Mouse (Mus musculus) megakaryocyte-erythroid progenitor cell, adult 5-6 weeks (primary cell): ENCODE data around the gene Ank3. TPM values are rescaled to one million over a fixed set of nuclear protein-coding genes. Genes with fewer than 3 reads are reported as not detected.

ENCODE experiments used
- ATAC-seq: replicated peaks from 2 replicates; pipeline ENCODE4 v1.8.0; 2016; ENCODE audit warnings: mild to moderate bottlenecking, inconsistent platforms; ENCODE audit not compliant: severe bottlenecking, poor library complexity, low FRiP score, low TSS enrichment
- total RNA-seq, 2 experiments: library from RNA; stranded (forward) in 1 of 2; stranded (reverse) in 1 of 2; fragments of 200-1000, 215-1000 nt in 1 of 2; fragments of >200 nt in 1 of 2; fragmentation: Nextera tagmentation in 1 of 2; gene quantifications; 2 replicates each; pipeline ENCODE4 v1.2.3; 2014 to 2017

The Ank3 gene
- total RNA-seq, 2 experiments from 2014 or later = 0.09 TPM; not detected in 1

GRCm38 (mm10) chr10:69399814-69400385, 1.3 kb downstream of the Ank3 start:
- no peak for ATAC-seq

- no peak for ATAC-seq
Observed at GRCm38 (mm10) chr10:69405431-69405830, 6.9 kb downstream of the Ank3 start.

GRCm38 (mm10) chr10:69414888-69415287, 16.3 kb downstream of the Ank3 start:
- ATAC-seq = no peak

- ATAC-seq = no peak
Observed at GRCm38 (mm10) chr10:69418716-69419115, 20.1 kb downstream of the Ank3 start.

GRCm38 (mm10) chr10:69420306-69420705, 21.7 kb downstream of the Ank3 start:
- no peak for ATAC-seq

GRCm38 (mm10) chr10:69424051-69424450, 25.5 kb downstream of the Ank3 start:
- no peak for ATAC-seq

GRCm38 (mm10) chr10:69430138-69430537, 31.6 kb downstream of the Ank3 start:
- ATAC-seq = no peak

- ATAC-seq = no peak
Observed at GRCm38 (mm10) chr10:69431101-69431500, 32.5 kb downstream of the Ank3 start.

- no peak for ATAC-seq
Observed at GRCm38 (mm10) chr10:69435213-69435612, 36.6 kb downstream of the Ank3 start.

- ATAC-seq = no peak
Observed at GRCm38 (mm10) chr10:69439449-69439848, 40.9 kb downstream of the Ank3 start.

GRCm38 (mm10) chr10:69444546-69444945, 46.0 kb downstream of the Ank3 start:
- no peak for ATAC-seq

- ATAC-seq = no peak
Observed at GRCm38 (mm10) chr10:69445951-69446350, 47.4 kb downstream of the Ank3 start.

- no peak for ATAC-seq
Observed at GRCm38 (mm10) chr10:69446566-69446965, 48.0 kb downstream of the Ank3 start.

- no peak for ATAC-seq
Observed at GRCm38 (mm10) chr10:69447308-69447707, 48.7 kb downstream of the Ank3 start.

- ATAC-seq = no peak
Observed at GRCm38 (mm10) chr10:69448174-69448573, 49.6 kb downstream of the Ank3 start.

GRCm38 (mm10) chr10:69451006-69451405, 52.4 kb downstream of the Ank3 start:
- ATAC-seq = no peak

- no peak for ATAC-seq
Observed at GRCm38 (mm10) chr10:69452180-69452977, 53.8 kb downstream of the Ank3 start.

- no peak for ATAC-seq
Observed at GRCm38 (mm10) chr10:69453531-69453930, 55.0 kb downstream of the Ank3 start.

- no peak for ATAC-seq
Observed at GRCm38 (mm10) chr10:69454480-69454879, 55.9 kb downstream of the Ank3 start.

- no peak for ATAC-seq
Observed at GRCm38 (mm10) chr10:69464826-69465225, 66.3 kb downstream of the Ank3 start.

GRCm38 (mm10) chr10:69465558-69466200, 67.1 kb downstream of the Ank3 start:
- ATAC-seq = no peak
